Mouse (Mus musculus): ENCODE measurements around the gene Trip10. TPM values are rescaled to one million over a fixed set of nuclear protein-coding genes. Genes with fewer than 3 reads are reported as not detected.
"Not testable (repeated sequence)": the region's sequence is repeated elsewhere in the genome, so short reads cannot be mapped to it uniquely, and the experiment has no call there.

The Trip10 gene
- polyA plus RNA-seq, 1 experiment = 11.7 TPM

DNA sequence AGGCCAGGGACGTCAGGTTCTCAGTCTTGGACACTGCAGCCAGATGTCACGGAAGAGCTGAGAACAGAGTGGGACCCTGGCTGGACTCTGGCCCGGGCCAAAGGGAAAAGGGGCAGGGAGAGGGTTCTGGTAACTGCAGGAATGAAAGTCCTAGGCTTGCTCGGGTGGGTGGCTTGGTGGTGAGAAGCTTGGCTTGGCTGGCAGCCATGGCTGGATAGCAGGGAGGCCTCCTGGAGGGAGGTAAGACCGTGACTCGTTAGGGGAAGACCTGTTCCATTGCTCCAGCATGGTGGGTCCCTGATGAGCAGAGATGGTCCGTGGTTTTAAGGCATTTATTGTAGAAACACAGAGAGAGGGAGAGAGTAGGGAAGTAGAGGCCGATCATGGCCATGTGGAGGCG lies 22.0 kb downstream of the Trip10 start:
- no peak for TF ChIP-seq POLR2A (IDR thresholded peaks at IDR 0.05; ENCODE audit: borderline replicate concordance, extremely low read depth, insufficient read depth, insufficient read length, poor library complexity, severe bottlenecking)
- no peak for TF ChIP-seq CTCF (IDR thresholded peaks at IDR 0.05; ENCODE audit: borderline replicate concordance, extremely low read depth, insufficient read depth, insufficient read length)
- DNase-seq (ENCODE audit: low read depth) = no peak

GRCm38 (mm10) chr17:57273846-57274245 lies 24.6 kb downstream of the Trip10 start:
- TF ChIP-seq CTCF (IDR thresholded peaks at IDR 0.05; ENCODE audit: borderline replicate concordance, extremely low read depth, insufficient read depth, insufficient read length) (no peak), POLR2A (IDR thresholded peaks at IDR 0.05; ENCODE audit: borderline replicate concordance, extremely low read depth, insufficient read depth, insufficient read length, poor library complexity, severe bottlenecking) (no peak)
- DNase-seq (ENCODE audit: low read depth) = no peak

DNA sequence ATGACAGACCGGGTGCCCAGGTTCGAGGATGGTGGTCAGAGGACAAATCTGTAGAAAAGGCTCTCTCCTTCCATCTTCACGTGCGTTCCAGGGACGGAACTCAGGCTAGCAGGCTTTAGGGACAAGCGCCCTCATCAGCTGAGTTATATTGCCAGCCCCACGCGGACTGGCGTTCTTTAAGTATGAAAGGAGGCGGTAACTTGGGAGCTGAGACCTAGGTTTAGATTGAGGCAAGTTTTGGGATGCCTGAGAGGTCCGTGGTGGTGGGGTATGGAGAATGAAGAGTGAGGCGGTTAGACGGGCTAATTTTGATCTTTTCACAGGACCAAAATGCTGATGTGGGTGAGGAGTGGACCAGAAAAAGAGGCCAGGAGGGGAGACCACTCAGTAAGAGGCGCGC lies 25.4 kb downstream of the Trip10 start:
- TF ChIP-seq CTCF (IDR thresholded peaks at IDR 0.05; ENCODE audit: borderline replicate concordance, extremely low read depth, insufficient read depth, insufficient read length) (no peak), POLR2A (IDR thresholded peaks at IDR 0.05; ENCODE audit: borderline replicate concordance, extremely low read depth, insufficient read depth, insufficient read length, poor library complexity, severe bottlenecking) (no peak)
- peak; percentile 26 for DNase-seq (ENCODE audit: low read depth)

GRCm38 (mm10) chr17:57275111-57275996 lies 26.1 kb downstream of the Trip10 start:
- peak; percentile 78 for DNase-seq (ENCODE audit: low read depth)
- TF ChIP-seq CTCF (IDR thresholded peaks at IDR 0.05; ENCODE audit: borderline replicate concordance, extremely low read depth, insufficient read depth, insufficient read length) (no peak), POLR2A (IDR thresholded peaks at IDR 0.05; ENCODE audit: borderline replicate concordance, extremely low read depth, insufficient read depth, insufficient read length, poor library complexity, severe bottlenecking) (no peak)

DNA sequence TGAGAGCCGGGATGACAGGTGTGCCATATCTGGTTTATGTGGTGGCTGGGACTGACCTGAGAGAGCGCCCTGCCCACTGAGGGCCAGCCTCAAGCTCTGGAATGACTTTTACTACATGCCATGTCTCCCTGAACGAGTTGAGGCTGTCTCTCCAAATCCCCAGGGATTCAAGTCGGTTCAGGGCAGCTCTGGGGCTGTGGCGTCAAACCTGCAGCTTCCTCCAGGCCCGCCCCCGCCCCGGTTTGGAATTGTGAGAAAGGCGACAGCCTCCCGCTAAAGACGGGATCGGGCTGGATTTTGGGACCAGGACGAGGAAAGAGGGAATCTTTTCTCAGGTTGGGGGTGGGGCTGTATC lies 26.7 kb downstream of the Trip10 start:
- TF ChIP-seq CTCF (IDR thresholded peaks at IDR 0.05; ENCODE audit: borderline replicate concordance, extremely low read depth, insufficient read depth, insufficient read length) = no peak
- TF ChIP-seq POLR2A (IDR thresholded peaks at IDR 0.05; ENCODE audit: borderline replicate concordance, extremely low read depth, insufficient read depth, insufficient read length, poor library complexity, severe bottlenecking) = no peak
- DNase-seq (ENCODE audit: low read depth) = peak; percentile 34

DNA sequence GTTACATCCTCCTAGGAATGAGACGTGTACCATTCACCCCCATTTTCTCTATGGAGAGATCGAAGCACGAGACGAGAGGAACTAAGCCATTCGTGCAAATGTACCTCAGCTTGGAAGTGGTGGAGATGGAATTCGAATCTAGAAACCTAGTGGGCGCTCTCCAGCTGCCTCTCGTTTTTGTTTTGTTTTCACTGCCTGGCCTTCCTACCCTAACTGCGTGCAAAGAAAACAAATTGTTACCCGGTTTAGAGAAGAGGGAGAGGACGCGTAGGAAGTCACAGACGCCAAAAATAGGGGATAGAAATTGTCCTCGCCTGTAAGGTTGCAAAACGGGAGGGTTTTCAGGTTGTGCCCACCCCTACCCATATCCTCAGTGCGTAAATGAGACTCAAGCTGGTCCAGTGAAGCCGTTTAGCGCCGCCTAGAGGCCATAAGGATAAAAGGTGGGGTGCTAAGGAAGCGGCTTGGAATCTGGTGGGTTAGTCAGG lies 27.4 kb downstream of the Trip10 start:
- TF ChIP-seq CTCF (IDR thresholded peaks at IDR 0.05; ENCODE audit: borderline replicate concordance, extremely low read depth, insufficient read depth, insufficient read length) (peak; percentile 87), POLR2A (IDR thresholded peaks at IDR 0.05; ENCODE audit: borderline replicate concordance, extremely low read depth, insufficient read depth, insufficient read length, poor library complexity, severe bottlenecking) (no peak)
- peak; percentile 94 for DNase-seq (ENCODE audit: low read depth)

GRCm38 (mm10) chr17:57277598-57278261 lies 28.5 kb downstream of the Trip10 start:
- not testable (repeated sequence) for DNase-seq (ENCODE audit: low read depth)

GRCm38 (mm10) chr17:57278537-57278936 lies 29.3 kb downstream of the Trip10 start:
- TF ChIP-seq CTCF (IDR thresholded peaks at IDR 0.05; ENCODE audit: borderline replicate concordance, extremely low read depth, insufficient read depth, insufficient read length) (no peak), POLR2A (IDR thresholded peaks at IDR 0.05; ENCODE audit: borderline replicate concordance, extremely low read depth, insufficient read depth, insufficient read length, poor library complexity, severe bottlenecking) (no peak)
- no peak for DNase-seq (ENCODE audit: low read depth)

GRCm38 (mm10) chr17:57278943-57279590 lies 29.8 kb downstream of the Trip10 start, which contains the start of gene Vav1:
Gene Vav1 (plus strand): TSS chr17:57279100.
- TF ChIP-seq CTCF (IDR thresholded peaks at IDR 0.05; ENCODE audit: borderline replicate concordance, extremely low read depth, insufficient read depth, insufficient read length) = no peak
- TF ChIP-seq POLR2A (IDR thresholded peaks at IDR 0.05; ENCODE audit: borderline replicate concordance, extremely low read depth, insufficient read depth, insufficient read length, poor library complexity, severe bottlenecking) = no peak
- no peak for DNase-seq (ENCODE audit: low read depth)

DNA sequence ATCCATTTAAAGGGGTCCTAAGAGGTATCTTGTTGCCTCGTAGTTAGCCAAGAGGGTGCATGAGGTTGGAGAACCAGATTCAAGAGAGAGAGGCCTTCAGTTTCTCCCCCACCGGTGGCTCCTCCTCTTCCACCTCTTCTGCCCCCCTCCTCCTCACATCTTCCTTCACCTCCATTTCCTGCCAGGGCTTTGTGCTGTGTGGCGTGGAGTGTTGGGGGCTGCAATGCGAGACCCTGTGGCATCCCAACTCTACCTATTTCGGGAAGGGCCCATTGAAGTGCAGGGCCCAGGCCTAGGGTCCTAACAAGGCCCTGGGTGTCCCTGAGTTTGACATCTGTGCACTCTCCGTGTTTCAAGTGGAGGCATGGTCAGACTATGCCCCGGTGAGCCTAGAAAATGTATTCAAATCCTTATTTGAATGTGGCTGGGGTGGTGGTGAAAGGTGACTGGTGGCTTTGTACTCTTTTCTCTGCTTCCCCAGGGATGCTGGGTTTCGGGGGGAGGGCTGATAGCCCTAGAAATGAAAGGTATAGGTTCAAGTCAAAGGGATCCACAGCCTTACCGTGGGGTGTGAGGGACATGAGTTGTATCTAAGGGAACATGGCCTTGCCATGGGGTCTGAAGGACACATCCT lies 30.5 kb downstream of the Trip10 start:
- TF ChIP-seq POLR2A (IDR thresholded peaks at IDR 0.05; ENCODE audit: borderline replicate concordance, extremely low read depth, insufficient read depth, insufficient read length, poor library complexity, severe bottlenecking) (no peak), CTCF (IDR thresholded peaks at IDR 0.05; ENCODE audit: borderline replicate concordance, extremely low read depth, insufficient read depth, insufficient read length) (no peak)
- no peak for DNase-seq (ENCODE audit: low read depth)

- TF ChIP-seq POLR2A (IDR thresholded peaks at IDR 0.05; ENCODE audit: borderline replicate concordance, extremely low read depth, insufficient read depth, insufficient read length, poor library complexity, severe bottlenecking) = no peak
- no peak for TF ChIP-seq CTCF (IDR thresholded peaks at IDR 0.05; ENCODE audit: borderline replicate concordance, extremely low read depth, insufficient read depth, insufficient read length)
These were observed 31.2 kb downstream of the Trip10 start for GRCm38 (mm10) chr17:57280411-57280810.

More at GRCm38 (mm10) chr17:57280411-57280810, 31.2 kb downstream of the Trip10 start:
- no peak for DNase-seq (ENCODE audit: low read depth)

Measured in brain, embryonic 14.5 days (tissue).